Mouse (Mus musculus): ENCODE measurements around the gene Ncln. TPM values are rescaled to one million over a fixed set of nuclear protein-coding genes. Genes with fewer than 3 reads are reported as not detected.

Ncln gene
- polyA plus RNA-seq, 1 experiment, result 198 TPM

DNA sequence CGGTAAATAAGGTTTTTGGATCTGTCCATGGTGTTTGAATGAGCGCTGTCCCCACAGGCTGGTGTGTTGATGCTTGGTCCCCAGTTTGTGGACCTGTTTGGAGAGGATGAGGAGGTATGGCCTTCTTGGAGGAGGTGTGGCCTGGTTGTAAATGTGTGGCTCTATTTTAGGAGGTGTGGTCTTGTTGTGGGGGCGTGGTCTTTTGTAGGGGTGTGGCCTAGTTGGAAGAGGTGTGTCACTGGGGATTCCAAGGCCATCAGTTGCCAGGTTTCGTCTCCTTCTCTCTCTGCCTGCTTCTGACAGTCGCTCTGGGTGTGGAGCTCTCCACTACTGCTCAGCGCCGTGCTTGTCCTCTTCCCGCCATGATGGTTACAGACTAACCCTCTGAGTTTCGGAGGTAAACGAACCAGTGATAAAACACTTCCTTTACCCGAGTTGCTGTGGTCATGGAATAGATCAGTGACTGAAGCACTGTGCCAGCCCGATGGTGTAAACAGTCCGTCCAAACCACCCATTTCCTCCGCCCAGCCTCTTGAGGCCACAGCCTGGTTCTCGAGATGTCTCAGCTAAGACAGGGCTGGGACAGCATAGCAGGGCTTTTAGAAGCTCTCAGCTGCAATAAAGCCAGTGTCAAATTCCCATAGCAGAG, 8.9 kb upstream of the Ncln start:
- no peaks in the 10 kb centered on the region for H3K36me3 ChIP-seq (ENCODE audit: control insufficient read depth, insufficient read depth, low read length)

DNA sequence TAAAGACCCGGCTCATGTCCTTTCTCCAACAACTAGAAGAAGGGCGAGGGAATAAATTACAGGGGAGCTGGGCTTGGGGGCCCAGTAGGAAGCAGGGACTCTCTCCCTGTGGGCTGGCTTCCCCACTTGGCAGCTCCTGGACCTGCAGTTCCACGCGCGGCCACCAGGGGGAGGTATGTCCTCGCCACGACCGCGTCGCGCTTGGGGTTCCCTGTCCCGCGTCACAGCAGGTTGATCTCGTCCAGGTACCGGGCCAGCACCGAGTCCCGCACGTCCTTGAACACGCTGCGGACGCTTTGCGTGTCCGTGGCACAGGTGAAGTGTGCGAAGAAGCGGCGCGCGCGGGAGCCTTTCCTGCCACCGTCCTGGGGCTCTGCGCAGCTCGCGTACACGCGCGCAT, 6.5 kb upstream of the Ncln start:
- TF ChIP-seq POLR2A (IDR thresholded peaks at IDR 0.05; ENCODE audit: low read depth, low read length) (no peak), CTCF (IDR thresholded peaks at IDR 0.05; ENCODE audit: extremely low read depth, insufficient read depth, insufficient read length, insufficient replicate concordance) (peak; percentile 98)
- Histone ChIP-seq H3K36me3 (ENCODE audit: control insufficient read depth, insufficient read depth, low read length) (no peaks in the 10 kb centered on the region), H3K27ac (ENCODE audit: insufficient read depth, low read length) (no peak overlapping the region), H3K27me3 (ENCODE audit: control insufficient read depth, insufficient read depth, low read length) (no peaks in the 10 kb centered on the region), H3K4me3 (ENCODE audit: extremely low read depth, insufficient read depth, insufficient read length) (no peak overlapping the region), H3K4me1 (ENCODE audit: control insufficient read depth, insufficient read depth, insufficient read length) (peaks cover 8% of the 10 kb centered on the region)
- 20% methylated on average over 36 of the region's 36 CpGs for WGBS
- DNase-seq (ENCODE audit: low read depth in 1 of 2, low spot score in 2 of 2), result peak; percentile 46 to 88

More for the DNA sequence above, 8.9 kb upstream of the Ncln start:
- no peak overlapping the region for H3K4me3 ChIP-seq (ENCODE audit: extremely low read depth, insufficient read depth, insufficient read length)
- 82% methylated on average over 15 of the region's 15 CpGs for WGBS
- H3K4me1 ChIP-seq (ENCODE audit: control insufficient read depth, insufficient read depth, insufficient read length), result peaks cover 5% of the 10 kb centered on the region
- H3K27me3 ChIP-seq (ENCODE audit: control insufficient read depth, insufficient read depth, low read length), result no peaks in the 10 kb centered on the region
- DNase-seq (ENCODE audit: low read depth in 1 of 2, low spot score in 2 of 2), result no peak
- no peak overlapping the region for H3K27ac ChIP-seq (ENCODE audit: insufficient read depth, low read length)
- TF ChIP-seq CTCF (IDR thresholded peaks at IDR 0.05; ENCODE audit: extremely low read depth, insufficient read depth, insufficient read length, insufficient replicate concordance), result no peak
- TF ChIP-seq POLR2A (IDR thresholded peaks at IDR 0.05; ENCODE audit: low read depth, low read length), result no peak

DNA sequence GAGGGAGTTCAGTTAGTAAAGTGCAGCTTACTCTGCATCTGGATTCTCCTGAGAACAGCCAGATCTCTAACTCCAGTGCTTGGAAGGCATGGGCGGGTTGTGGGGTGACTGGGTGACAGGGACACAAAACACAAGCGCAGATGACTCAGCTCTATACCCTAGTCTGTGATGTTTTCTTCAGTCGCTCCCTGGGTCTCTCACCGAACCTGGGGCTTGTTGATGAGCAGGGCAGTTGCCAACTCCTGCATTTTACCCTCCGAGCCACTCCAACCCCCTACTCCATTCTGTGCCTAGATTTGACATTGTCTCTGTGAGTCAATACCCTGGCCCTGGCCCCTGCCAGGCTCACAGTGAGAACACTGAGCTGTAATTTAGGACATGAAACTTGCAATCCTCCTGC, 5.7 kb upstream of the Ncln start:
- Histone ChIP-seq H3K36me3 (ENCODE audit: control insufficient read depth, insufficient read depth, low read length) (no peaks in the 10 kb centered on the region), H3K27ac (ENCODE audit: insufficient read depth, low read length) (no peak overlapping the region), H3K27me3 (ENCODE audit: control insufficient read depth, insufficient read depth, low read length) (no peaks in the 10 kb centered on the region), H3K4me1 (ENCODE audit: control insufficient read depth, insufficient read depth, insufficient read length) (peaks cover 8% of the 10 kb centered on the region), H3K4me3 (ENCODE audit: extremely low read depth, insufficient read depth, insufficient read length) (no peak overlapping the region)
- DNase-seq (ENCODE audit: low read depth in 1 of 2, low spot score in 2 of 2), result no peak
- 85% methylated on average over 5 of the region's 5 CpGs for WGBS
- TF ChIP-seq POLR2A (IDR thresholded peaks at IDR 0.05; ENCODE audit: low read depth, low read length), result no peak
- no peak for TF ChIP-seq CTCF (IDR thresholded peaks at IDR 0.05; ENCODE audit: extremely low read depth, insufficient read depth, insufficient read length, insufficient replicate concordance)

GRCm38 (mm10) chr10:81500032-81500431, 3.8 kb upstream of the Ncln start, which contains the start of gene S1pr4:
TSS of gene S1pr4 (minus strand) at chr10:81500132.
- no peaks in the 10 kb centered on the region for H3K27me3 ChIP-seq (ENCODE audit: control insufficient read depth, insufficient read depth, low read length)
- H3K27ac ChIP-seq (ENCODE audit: insufficient read depth, low read length), result peak within 1 kb of the TSS; percentile 99
- no peak for DNase-seq (ENCODE audit: low read depth in 1 of 2, low spot score in 2 of 2)
- no peaks in the 10 kb centered on the region for H3K36me3 ChIP-seq (ENCODE audit: control insufficient read depth, insufficient read depth, low read length)
- 53% methylated on average over 3 of the region's 3 CpGs for WGBS
- H3K4me1 ChIP-seq (ENCODE audit: control insufficient read depth, insufficient read depth, insufficient read length), result peaks cover 16% of the 10 kb centered on the region
- TF ChIP-seq CTCF (IDR thresholded peaks at IDR 0.05; ENCODE audit: extremely low read depth, insufficient read depth, insufficient read length, insufficient replicate concordance) (no peak), POLR2A (IDR thresholded peaks at IDR 0.05; ENCODE audit: low read depth, low read length) (no peak)
- H3K4me3 ChIP-seq (ENCODE audit: extremely low read depth, insufficient read depth, insufficient read length), result peak within 1 kb of the TSS; percentile 85

DNA sequence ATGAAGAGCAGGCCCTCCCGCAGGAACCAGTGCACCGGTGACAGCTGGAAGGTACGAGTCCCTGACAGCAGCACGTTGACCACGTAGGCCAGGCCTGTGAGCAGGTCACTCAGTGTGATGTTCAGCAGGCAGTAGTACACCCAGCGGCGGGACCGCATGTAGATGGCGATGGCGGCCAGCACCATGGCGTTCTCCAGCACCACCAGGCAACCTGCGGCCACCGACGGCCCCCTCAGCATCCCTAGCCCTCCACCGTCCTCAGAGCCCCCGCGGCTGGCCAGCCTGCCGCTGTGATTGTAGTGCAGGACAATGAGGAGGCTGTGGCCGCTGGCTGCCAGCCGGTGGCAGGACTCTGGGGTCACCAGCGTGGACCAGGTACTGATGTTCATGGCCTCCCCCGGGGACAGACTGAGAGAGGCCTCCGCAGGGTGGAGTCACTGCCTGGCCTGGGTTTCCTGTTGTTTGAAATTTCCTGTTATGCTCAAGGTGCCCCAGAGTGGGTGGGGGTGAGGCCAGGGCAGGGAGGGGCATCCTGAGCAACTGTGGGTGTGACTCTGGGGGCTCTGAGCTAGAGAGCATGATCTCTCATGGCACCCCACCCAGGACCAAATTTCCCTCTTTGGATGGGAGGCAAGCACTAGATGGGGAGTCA, 3.2 kb upstream of the Ncln start:
- Histone ChIP-seq H3K36me3 (ENCODE audit: control insufficient read depth, insufficient read depth, low read length) (no peaks in the 10 kb centered on the region), H3K27me3 (ENCODE audit: control insufficient read depth, insufficient read depth, low read length) (no peaks in the 10 kb centered on the region), H3K4me3 (ENCODE audit: extremely low read depth, insufficient read depth, insufficient read length) (peak overlapping the region; percentile 85), H3K4me1 (ENCODE audit: control insufficient read depth, insufficient read depth, insufficient read length) (peaks cover 23% of the 10 kb centered on the region), H3K27ac (ENCODE audit: insufficient read depth, low read length) (peak overlapping the region; percentile 99)
- 4% methylated on average over 23 of the region's 23 CpGs for WGBS
- DNase-seq (ENCODE audit: low read depth in 1 of 2, low spot score in 2 of 2), result peak; percentile 54 to 91
- TF ChIP-seq CTCF (IDR thresholded peaks at IDR 0.05; ENCODE audit: extremely low read depth, insufficient read depth, insufficient read length, insufficient replicate concordance) (no peak), POLR2A (IDR thresholded peaks at IDR 0.05; ENCODE audit: low read depth, low read length) (peak; percentile 98)

DNA sequence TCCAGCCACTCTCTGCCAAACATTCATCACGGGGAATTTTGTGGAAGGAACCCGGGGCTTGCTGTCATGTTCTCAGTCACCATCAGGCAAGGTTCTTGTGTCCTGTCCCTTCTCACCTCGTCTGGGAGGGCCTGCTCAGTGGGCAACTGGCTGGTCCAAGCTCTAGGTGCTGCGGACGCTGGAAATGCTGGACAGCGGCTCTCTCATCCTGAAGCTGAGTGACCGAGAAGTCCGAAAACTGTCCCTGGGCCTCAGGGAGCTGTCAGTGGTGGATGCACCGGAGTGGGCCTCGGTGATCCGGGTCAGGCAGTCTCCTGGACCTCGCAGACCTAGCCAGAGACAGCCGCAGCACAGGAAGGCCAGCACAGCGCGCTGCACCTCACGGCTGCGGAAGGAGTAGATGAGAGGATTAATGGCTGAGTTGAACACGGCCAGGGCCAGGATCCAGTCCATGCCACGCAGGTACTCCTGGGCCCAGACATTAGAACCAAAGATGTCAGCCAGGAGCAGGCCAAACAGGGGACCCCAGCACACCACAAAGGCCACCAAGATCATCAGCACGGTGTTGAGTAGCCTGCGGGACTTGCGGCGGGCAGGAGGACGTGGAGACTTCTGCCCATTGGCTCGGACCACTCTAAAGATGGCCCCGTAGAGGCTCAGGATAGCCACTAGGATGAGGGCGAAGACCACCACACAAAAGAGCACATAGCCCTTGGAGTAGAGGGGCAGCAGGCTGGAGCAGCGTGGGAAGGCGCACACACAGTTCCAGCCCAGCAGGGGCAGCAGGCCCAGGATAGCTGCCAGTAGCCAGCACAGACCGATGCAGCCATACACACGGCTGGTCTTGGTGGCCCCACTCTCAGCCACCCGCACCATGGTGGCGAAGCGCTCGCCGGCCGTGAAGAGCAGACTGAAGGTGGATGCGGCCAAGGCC, 2.4 kb upstream of the Ncln start:
- peak overlapping the region; percentile 99 for H3K27ac ChIP-seq (ENCODE audit: insufficient read depth, low read length)

More for the DNA sequence above, 2.4 kb upstream of the Ncln start:
- Histone ChIP-seq H3K27me3 (ENCODE audit: control insufficient read depth, insufficient read depth, low read length) (no peaks in the 10 kb centered on the region), H3K36me3 (ENCODE audit: control insufficient read depth, insufficient read depth, low read length) (no peaks in the 10 kb centered on the region), H3K4me1 (ENCODE audit: control insufficient read depth, insufficient read depth, insufficient read length) (peaks cover 24% of the 10 kb centered on the region), H3K4me3 (ENCODE audit: extremely low read depth, insufficient read depth, insufficient read length) (peak overlapping the region; percentile 85)
- DNase-seq (ENCODE audit: low read depth in 1 of 2, low spot score in 2 of 2), result no peak
- TF ChIP-seq POLR2A (IDR thresholded peaks at IDR 0.05; ENCODE audit: low read depth, low read length) (no peak), CTCF (IDR thresholded peaks at IDR 0.05; ENCODE audit: extremely low read depth, insufficient read depth, insufficient read length, insufficient replicate concordance) (peak; percentile 13; the same call in 1 of the 2 replicates)
- 8% methylated on average over 38 of the region's 38 CpGs for WGBS

All from spleen, adult 2 months (tissue).